Mouse (Mus musculus) C2C12 (cell line): ENCODE measurements around the gene Itgax.

Experiments used
- CTCF ChIP-seq: IDR thresholded peaks from one replicate; pipeline ENCODE4 v1.5.1; 2011; ENCODE audit not compliant: control insufficient read depth, insufficient read depth, insufficient read length
- MYOG ChIP-seq: IDR thresholded peaks from one replicate; pipeline ENCODE4 v1.6.1; 2011; ENCODE audit not compliant: control insufficient read depth, insufficient read length; ENCODE audit errors: extremely low read depth
- USF1 ChIP-seq: IDR thresholded peaks from one replicate; pipeline ENCODE4 v1.6.1; 2011; ENCODE audit warnings: low read depth, mild to moderate bottlenecking, control low read depth, moderate library complexity

DNA sequence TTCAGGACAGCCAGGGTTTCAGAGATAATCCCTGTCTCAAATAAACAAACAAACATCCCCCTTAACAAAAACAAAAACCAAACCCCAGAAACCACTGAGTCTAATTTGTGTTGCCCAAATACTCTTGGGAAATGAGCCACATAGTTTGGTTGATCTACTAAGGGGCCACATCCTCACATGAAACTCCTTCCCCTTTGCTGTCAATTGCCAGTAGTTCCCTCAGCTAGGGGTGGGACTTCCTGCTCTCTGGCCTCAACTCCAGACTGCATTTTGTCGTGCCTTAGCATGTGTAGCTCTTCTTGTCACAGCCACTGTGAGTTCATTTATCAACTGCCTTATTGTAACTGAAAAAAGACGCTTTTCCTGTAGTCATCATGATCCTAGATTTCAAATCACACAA is 19.0 kb upstream of the Itgax start:
- TF ChIP-seq CTCF (no peak), MYOG (no peak), USF1 (no peak)
